Mouse (Mus musculus): Measurements from ENCODE around the gene Spocd1. TPM values are rescaled to one million over a fixed set of nuclear protein-coding genes. Genes with fewer than 3 reads are reported as not detected.

Gene Spocd1
- polyA plus RNA-seq, 1 experiment from 2014 or later, result not detected

DNA sequence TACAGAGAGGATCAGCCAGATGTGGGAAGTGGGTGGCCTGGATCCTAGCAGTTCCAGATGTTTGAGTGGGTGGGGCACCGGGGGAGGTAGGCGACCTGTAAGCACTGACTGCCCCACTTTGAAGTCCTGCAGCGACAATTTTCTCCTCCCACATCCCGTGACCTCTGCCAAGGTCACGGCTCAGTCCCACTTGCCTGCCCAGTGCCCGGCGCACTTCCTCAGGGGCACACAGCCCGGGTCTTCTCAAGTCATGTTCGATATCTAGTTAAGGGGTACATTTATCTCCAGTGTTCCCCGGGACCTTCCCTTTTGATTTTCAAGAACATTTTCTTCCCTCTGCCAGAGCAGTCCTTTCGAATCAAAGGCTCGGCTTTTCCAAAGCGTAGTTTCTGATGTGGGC is 23.0 kb upstream of the Spocd1 start:
- Histone ChIP-seq H3K4me1 (no peaks in the 10 kb centered on the region), H3K4me3 (replicated peaks) (no peak overlapping the region), H3K9ac (no peak overlapping the region), H3K4me2 (no peak overlapping the region), H3K27ac (no peak overlapping the region), H3K36me3 (replicated peaks) (no peaks in the 10 kb centered on the region), H3K9me3 (no peaks in the 10 kb centered on the region), H3K27me3 (no peaks in the 10 kb centered on the region)
- 81% methylated on average over 13 of the region's 13 CpGs for WGBS
- no peak for ATAC-seq (ENCODE audit: low FRiP score)

DNA sequence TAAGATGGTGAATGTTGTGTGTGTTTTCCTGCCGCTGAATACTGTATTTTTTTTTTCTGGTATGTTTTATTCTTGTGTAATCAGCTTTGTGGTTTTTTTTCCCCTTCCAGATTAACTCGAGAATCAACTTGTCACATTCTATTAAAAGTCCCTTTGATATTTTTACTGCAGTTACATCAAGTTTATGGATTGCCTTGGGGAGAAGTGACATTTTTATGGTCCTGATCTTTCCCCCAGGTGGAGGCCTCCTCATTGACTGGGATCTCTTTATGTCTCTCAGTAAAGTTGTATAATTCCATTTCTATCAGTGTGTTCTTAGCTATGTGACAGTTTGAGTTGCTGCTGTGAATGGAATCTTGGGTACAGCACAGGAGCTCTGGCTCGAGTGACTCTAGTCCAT is 20.2 kb upstream of the Spocd1 start:
- Histone ChIP-seq H3K4me2 (no peak overlapping the region), H3K4me3 (replicated peaks) (no peak overlapping the region), H3K4me1 (peaks cover 6% of the 10 kb centered on the region), H3K27me3 (0 out of 2 replicates have a peak, but pooled peaks cover 4% of the 10 kb centered on the region), H3K9ac (no peak overlapping the region), H3K36me3 (replicated peaks) (no peaks in the 10 kb centered on the region), H3K27ac (no peak overlapping the region), H3K9me3 (no peaks in the 10 kb centered on the region)
- ATAC-seq (ENCODE audit: low FRiP score), result no peak
- 88% methylated on average over 3 of the region's 3 CpGs for WGBS

DNA sequence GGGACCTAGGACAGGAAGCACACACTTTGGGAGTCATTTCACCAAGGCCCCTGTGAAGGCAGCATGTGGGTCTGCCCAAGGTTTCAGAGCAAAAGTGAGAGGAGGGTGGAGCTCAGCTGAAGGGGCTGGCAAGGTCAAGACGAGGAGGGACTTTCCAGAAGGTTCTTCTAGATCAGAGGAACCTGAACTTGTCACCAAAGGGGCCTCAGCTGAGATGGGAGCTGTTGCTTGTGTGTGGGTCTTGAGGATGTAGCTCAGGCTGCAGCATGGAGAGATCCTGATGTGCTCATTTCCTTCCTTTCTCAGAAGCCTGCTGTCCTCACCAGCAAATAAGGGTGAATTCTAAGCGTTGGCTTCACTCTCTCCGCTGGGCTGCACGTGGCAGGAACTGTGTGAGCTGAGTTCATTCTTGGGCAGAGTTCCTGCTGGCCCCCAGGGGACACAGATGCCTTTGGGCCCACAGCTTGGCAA is 19.8 kb upstream of the Spocd1 start:
- Histone ChIP-seq H3K36me3 (replicated peaks) (no peaks in the 10 kb centered on the region), H3K9me3 (no peaks in the 10 kb centered on the region), H3K4me1 (peaks cover 10% of the 10 kb centered on the region), H3K4me2 (no peak overlapping the region), H3K27me3 (0 out of 2 replicates have a peak, but pooled peaks cover 4% of the 10 kb centered on the region), H3K4me3 (replicated peaks) (no peak overlapping the region), H3K27ac (no peak overlapping the region), H3K9ac (no peak overlapping the region)
- 78% methylated on average over 4 of the region's 4 CpGs for WGBS
- ATAC-seq (ENCODE audit: low FRiP score), result no peak

DNA sequence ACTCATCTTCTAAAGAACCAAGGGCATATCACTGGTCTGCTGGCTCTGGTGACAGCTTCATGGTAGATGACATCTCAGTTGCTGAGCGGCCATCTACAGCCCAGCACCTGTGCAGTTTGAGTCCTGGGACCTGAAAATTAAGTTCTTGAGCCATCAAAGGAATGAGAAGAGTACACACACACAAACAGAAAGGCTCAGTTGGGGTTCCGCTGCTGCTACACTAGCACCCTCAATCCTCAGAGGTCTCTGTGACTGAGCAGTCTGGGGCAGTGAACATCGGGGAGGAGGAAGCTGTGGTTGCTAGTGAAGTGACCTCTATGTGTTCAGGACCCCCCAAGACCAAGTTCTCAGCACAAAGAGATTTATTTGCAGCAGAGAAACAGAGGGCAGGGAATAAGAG is 16.1 kb upstream of the Spocd1 start:
- ATAC-seq (ENCODE audit: low FRiP score), result no peak
- no peak overlapping the region for H3K9ac ChIP-seq
- H3K4me1 ChIP-seq, result peaks cover 10% of the 10 kb centered on the region
- WGBS, result 82% methylated on average over 3 of the region's 3 CpGs
- H3K27me3 ChIP-seq, result 0 out of 2 replicates have a peak, but pooled peaks cover 4% of the 10 kb centered on the region
- no peak overlapping the region for H3K4me2 ChIP-seq
- no peaks in the 10 kb centered on the region for H3K36me3 ChIP-seq (replicated peaks)
- no peak overlapping the region for H3K27ac ChIP-seq
- no peaks in the 10 kb centered on the region for H3K9me3 ChIP-seq
- H3K4me3 ChIP-seq (replicated peaks), result no peak overlapping the region

DNA sequence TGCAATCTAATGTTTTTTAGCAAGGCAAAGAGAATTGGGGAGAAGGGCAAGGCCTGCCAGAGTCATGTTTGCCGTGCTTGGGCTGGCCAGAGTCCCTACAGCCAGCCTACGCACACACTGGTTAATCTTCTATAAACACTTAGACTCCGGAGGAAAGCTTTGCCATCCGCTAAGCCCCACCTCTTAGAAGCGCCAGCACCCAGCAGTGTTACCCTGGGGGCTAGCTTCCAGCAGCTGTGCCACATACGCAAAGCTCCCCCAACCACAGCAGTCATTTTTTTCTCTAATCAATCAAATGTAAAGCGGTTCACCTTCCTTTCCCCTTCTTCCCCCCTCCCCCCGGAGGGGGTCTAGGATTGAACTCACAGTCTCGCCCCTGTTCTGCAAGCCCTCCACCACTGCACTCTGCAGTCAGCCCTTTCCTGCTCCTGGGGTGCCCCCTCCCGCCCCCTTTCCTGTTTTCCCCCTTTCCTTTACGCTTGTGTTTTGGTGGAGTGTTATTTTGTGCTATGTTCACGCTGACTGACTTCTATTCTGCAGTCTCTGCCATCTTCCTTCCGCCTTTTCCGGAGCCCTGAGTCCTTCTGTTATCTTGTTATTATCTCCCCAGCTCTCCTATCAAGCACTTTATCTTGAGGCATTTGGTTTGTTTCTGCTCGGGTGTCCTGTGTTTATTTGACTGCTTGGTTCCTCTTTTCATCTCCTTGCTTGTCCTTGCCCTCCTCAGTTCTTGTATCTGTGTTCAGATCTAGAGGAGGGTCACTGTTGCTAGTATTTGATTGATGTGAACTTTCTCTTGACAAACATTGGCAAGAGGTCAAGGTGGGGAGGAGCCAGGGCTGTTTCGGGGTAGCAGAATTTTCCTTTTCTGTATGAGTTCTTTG is 15.0 kb upstream of the Spocd1 start:
- H3K4me3 ChIP-seq (replicated peaks), result no peak overlapping the region
- no peaks in the 10 kb centered on the region for H3K9me3 ChIP-seq
- H3K27ac ChIP-seq, result no peak overlapping the region
- H3K36me3 ChIP-seq (replicated peaks), result no peaks in the 10 kb centered on the region
- H3K4me2 ChIP-seq, result peak overlapping the region; percentile 13; the same call in 1 of the 2 replicates
- no peak for ATAC-seq (ENCODE audit: low FRiP score)
- H3K4me1 ChIP-seq, result peaks cover 10% of the 10 kb centered on the region
- 0 out of 2 replicates have a peak, but pooled peaks cover 4% of the 10 kb centered on the region for H3K27me3 ChIP-seq
- 24% methylated on average over 16 of the region's 16 CpGs for WGBS
- no peak overlapping the region for H3K9ac ChIP-seq

DNA sequence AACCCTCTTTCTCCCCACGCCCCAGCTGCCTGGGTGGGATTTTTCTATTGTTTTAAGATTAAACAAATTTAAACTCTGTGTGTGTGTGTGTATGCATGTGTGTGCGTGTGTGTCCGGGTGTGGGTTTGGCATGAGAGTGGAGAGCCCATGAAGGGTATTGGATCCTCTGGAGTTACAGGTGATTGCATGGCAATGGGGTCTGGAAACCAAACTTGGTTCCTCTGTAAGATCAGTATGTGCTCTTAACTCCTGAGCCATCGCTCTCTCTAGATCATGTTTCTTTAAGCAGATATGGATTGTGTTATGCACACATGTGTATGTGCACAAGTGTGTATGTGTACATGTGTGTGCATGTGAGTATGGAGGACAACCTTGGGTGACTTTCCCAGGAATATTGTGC is 14.4 kb upstream of the Spocd1 start:
- H3K27ac ChIP-seq, result no peak overlapping the region
- ATAC-seq (ENCODE audit: low FRiP score), result no peak
- H3K4me1 ChIP-seq, result peaks cover 10% of the 10 kb centered on the region
- WGBS, result 63% methylated on average over 4 of the region's 4 CpGs
- 0 out of 2 replicates have a peak, but pooled peaks cover 4% of the 10 kb centered on the region for H3K27me3 ChIP-seq
- no peak overlapping the region for H3K4me3 ChIP-seq (replicated peaks)
- no peak overlapping the region for H3K4me2 ChIP-seq
- no peak overlapping the region for H3K9ac ChIP-seq
- no peaks in the 10 kb centered on the region for H3K36me3 ChIP-seq (replicated peaks)
- H3K9me3 ChIP-seq, result no peaks in the 10 kb centered on the region

DNA sequence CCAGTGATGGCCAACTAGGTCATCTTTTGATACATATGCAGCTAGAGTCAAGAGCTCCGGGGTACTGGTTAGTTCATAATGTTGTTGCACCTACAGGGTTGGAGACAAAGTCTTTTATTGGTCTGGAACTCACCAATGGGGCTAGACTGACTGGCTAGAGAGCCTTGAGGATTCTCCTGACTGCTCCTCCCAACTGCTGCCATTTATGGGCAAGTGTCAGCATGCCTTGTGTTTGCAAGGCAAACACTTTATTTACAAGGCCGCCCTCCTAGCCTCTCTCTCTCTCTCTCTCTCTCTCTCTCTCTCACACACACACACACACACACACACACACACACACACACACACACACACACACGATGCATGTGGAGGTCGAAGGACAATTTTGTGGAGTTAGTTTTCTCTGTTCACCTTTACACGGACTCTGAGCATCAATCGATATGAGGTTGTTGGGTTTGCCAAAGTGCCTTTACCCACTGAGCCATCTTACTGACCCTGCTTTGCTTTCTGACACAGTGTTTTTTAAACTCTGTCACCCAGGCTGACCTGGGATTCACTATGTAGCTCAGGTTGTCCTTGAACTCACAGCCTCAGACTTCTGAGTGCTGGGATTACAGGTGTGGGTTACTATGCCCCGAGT is 13.6 kb upstream of the Spocd1 start:
- 0 out of 2 replicates have a peak, but pooled peaks cover 4% of the 10 kb centered on the region for H3K27me3 ChIP-seq
- peaks cover 10% of the 10 kb centered on the region for H3K4me1 ChIP-seq
- H3K36me3 ChIP-seq (replicated peaks), result no peaks in the 10 kb centered on the region
- no peak for ATAC-seq (ENCODE audit: low FRiP score)
- H3K4me3 ChIP-seq (replicated peaks), result no peak overlapping the region
- no peaks in the 10 kb centered on the region for H3K9me3 ChIP-seq
- H3K27ac ChIP-seq, result no peak overlapping the region
- 89% methylated on average over 7 of the region's 7 CpGs for WGBS
- no peak overlapping the region for H3K9ac ChIP-seq
- H3K4me2 ChIP-seq, result no peak overlapping the region

DNA sequence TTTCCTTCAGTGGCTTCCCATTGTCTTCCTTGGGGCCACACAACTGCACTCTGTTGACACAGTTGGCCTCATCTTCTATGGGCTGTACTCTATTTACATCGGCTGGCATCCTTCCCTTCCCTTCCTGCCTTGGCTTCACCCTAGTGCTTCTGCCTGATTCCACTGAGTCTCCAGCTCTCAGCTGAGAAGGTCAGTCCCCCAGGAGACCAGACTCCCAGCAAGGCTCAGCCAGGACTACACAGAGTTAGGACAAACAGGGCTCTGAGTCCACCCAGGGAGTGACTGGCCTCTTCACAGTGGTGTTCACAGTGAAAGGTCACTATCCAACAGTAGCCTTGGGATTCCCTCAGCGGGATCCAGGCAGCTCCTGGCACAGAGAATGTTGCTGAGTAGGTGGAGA is 12.9 kb upstream of the Spocd1 start:
- Histone ChIP-seq H3K27ac (no peak overlapping the region), H3K36me3 (replicated peaks) (no peaks in the 10 kb centered on the region), H3K4me3 (replicated peaks) (no peak overlapping the region), H3K9ac (no peak overlapping the region), H3K4me2 (no peak overlapping the region), H3K27me3 (0 out of 2 replicates have a peak, but pooled peaks cover 4% of the 10 kb centered on the region), H3K9me3 (no peaks in the 10 kb centered on the region), H3K4me1 (peaks cover 10% of the 10 kb centered on the region)
- 57% methylated on average over 2 of the region's 2 CpGs for WGBS
- ATAC-seq (ENCODE audit: low FRiP score), result no peak

DNA sequence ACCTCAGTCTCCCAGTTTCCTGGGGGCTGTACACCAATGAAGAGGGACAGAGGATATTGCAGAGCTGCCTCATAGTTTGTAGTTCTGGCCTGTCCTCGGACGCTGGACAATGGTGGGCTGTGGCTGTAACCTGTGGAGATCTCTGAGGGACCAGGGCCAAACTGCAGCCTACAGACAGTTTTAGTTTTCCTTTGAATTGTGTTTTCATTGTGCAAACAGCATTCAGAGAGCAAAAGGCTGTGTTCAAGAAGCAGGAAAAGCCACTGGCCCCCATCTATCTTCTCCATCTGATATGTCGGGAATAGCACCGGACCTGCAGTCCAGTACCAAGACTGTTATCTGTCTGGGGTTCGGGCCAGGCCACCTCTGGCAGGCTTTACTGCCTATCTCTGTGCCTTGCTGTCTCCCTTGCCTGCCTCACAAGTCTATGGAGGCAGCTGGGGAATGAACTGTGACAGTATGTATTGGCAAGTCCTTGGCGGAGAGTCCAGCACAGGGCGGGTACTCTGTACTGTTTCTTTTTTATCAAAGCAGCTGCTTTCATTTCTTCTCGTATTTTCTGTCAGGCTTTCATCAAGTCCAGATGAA is 11.9 kb upstream of the Spocd1 start:
- H3K27me3 ChIP-seq, result 0 out of 2 replicates have a peak, but pooled peaks cover under 1% of the 10 kb centered on the region
- no peak overlapping the region for H3K27ac ChIP-seq
- 83% methylated on average over 8 of the region's 8 CpGs for WGBS
- H3K4me2 ChIP-seq, result no peak overlapping the region
- ATAC-seq (ENCODE audit: low FRiP score), result no peak
- peaks cover 10% of the 10 kb centered on the region for H3K4me1 ChIP-seq
- H3K9ac ChIP-seq, result no peak overlapping the region
- no peaks in the 10 kb centered on the region for H3K9me3 ChIP-seq
- H3K4me3 ChIP-seq (replicated peaks), result no peak overlapping the region
- no peaks in the 10 kb centered on the region for H3K36me3 ChIP-seq (replicated peaks)

DNA sequence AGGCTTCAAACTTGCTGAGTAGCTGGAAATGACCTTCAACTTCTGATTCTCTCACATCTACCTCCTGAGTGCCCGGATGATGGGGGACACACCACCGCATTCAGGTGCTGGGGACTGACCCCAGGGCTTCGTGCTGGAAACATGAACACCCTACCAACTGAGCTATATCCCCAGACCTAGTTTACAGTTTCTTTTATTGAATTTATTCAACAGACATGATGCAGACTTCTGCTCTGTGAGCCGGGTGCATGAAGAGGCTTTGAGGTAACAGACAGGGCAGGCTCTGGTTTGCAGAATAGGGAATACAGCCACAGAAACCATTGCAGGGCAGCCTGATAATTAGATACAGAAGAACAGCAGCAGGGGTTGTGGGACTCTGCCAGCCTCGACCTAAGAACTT is 10.6 kb upstream of the Spocd1 start:
- ATAC-seq (ENCODE audit: low FRiP score), result no peak
- Histone ChIP-seq H3K4me3 (replicated peaks) (no peak overlapping the region), H3K36me3 (replicated peaks) (no peaks in the 10 kb centered on the region), H3K4me2 (no peak overlapping the region), H3K27ac (no peak overlapping the region), H3K9ac (no peak overlapping the region), H3K9me3 (no peaks in the 10 kb centered on the region), H3K27me3 (no peaks in the 10 kb centered on the region), H3K4me1 (peaks cover 7% of the 10 kb centered on the region)
- WGBS, result 81% methylated on average over 5 of the region's 5 CpGs

DNA sequence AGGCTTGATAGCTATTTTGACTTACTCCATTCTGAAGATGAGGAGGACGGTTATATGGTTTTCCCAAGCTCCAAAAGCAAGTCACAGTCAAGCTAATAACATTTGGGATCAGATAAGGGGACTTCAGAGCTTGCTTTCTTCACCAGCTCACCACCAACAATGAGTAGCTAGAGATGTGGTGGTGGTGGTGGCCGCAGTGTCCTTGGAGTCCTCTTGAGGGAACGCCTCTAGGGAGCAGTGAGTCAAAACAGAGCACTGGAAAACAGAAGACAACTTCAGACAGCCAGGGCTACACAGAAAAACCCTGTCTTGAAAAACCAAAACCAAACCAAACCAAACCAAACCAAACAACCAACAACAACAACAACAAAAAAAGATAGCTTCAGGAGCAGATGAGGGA is 10.1 kb upstream of the Spocd1 start:
- no peak for ATAC-seq (ENCODE audit: low FRiP score)
- Histone ChIP-seq H3K9me3 (no peaks in the 10 kb centered on the region), H3K4me1 (peaks cover 3% of the 10 kb centered on the region), H3K9ac (no peak overlapping the region), H3K27ac (no peak overlapping the region), H3K4me3 (replicated peaks) (no peak overlapping the region), H3K36me3 (replicated peaks) (no peaks in the 10 kb centered on the region), H3K4me2 (no peak overlapping the region), H3K27me3 (no peaks in the 10 kb centered on the region)
- WGBS, result 85% methylated on average over 3 of the region's 3 CpGs

DNA sequence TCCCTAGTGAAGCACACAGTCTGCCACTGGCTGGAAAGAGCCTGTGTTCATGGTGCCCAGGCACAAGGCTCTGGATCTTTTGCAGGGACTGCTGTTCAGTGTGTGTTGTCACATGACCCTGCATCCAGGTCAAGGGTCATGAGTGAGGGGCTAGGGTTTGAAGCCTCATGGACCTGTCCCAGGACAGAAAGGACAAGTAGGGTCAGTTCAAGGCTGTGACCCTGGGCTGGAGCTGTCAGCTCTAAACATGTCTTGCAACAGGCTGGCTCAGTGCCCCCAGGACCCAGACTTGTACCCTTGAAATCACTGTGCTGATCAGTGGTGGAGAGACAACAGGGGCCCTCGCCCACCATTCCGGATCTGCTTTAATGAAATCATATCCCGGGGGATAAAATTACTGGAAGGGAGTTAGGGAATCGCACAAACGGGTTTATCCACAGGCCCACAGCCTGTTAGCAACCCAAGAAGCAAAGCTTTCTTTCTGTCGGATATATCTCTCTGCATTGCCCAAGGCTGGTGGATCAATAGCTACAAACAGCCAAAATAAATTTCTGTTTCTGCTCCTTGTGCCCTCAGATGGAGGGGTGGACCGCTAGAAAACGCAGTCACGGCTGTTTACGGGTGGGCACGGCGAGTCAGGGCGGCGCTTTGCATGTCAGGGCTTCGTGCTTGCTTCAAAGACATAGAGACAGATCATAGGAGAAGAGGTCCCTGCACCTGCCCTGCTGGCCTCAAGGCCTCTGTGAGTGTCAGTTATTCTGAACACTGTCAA is 8.3 kb upstream of the Spocd1 start:
- H3K27me3 ChIP-seq, result no peaks in the 10 kb centered on the region
- no peak for ATAC-seq (ENCODE audit: low FRiP score)
- H3K27ac ChIP-seq, result no peak overlapping the region
- H3K4me3 ChIP-seq (replicated peaks), result no peak overlapping the region
- no peaks in the 10 kb centered on the region for H3K4me1 ChIP-seq
- WGBS, result 86% methylated on average over 15 of the region's 15 CpGs
- H3K4me2 ChIP-seq, result no peak overlapping the region
- H3K9ac ChIP-seq, result no peak overlapping the region
- H3K36me3 ChIP-seq (replicated peaks), result no peaks in the 10 kb centered on the region
- H3K9me3 ChIP-seq, result no peaks in the 10 kb centered on the region

Measured in forebrain, embryonic 12.5 days (tissue).